Mouse (Mus musculus) limb, embryonic 10.5 days (tissue): Measurements from ENCODE around the gene Zfp184. TPM values are rescaled to one million over a fixed set of nuclear protein-coding genes. Genes with fewer than 3 reads are reported as not detected.

Experiments used
- microRNA counts: library from miRNA; unstranded; fragments of <30 nt; microRNA quantifications from one replicate; lab custom pipeline; 2017
- microRNA-seq: library from miRNA; unstranded; fragments of <30 nt; microRNA quantifications from one replicate; pipeline ENCODE4, GENCODE M21; 2017
- polyA plus RNA-seq: library from polyadenylated mRNA; unstranded; fragments of >200 nt; fragmentation: Nextera tagmentation; extraction: Ambion mirVana; gene quantifications from 2 replicates; pipeline ENCODE4 v1.2.1, GENCODE M21; 2016

The Zfp184 gene
- polyA plus RNA-seq, 1 experiment from 2014 or later, result 27.0 TPM

MicroRNAs encoded within 50 kb of the gene (microRNA counts, 519-probe panel; counts per million panel counts)
- 7,156 counts per million, percentile 96 among the panel's probes with 10 or more counts for microRNA mmu-miR-1983 (lab: Ali Mortazavi, UCI)

Small RNA genes lying within 50 kb of the gene (microRNA-seq; reads per million reads assigned to microRNA genes)
- gene Gm44456 (6.2 reads per million, percentile 11 among the genes with 10 or more reads in this experiment), gene Mir1983 (7,578 reads per million, percentile 93 among the genes with 10 or more reads in this experiment)

Other genes starting within 250 kb of the Zfp184 start
- not detected in 2 replicates for gene Olfr1359, start 247.0 kb upstream of the Zfp184 start, polyA plus RNA-seq
- 1.7 and 2.0 TPM in 2 replicates for gene Hist1h2bl, start 229.0 kb upstream of the Zfp184 start, polyA plus RNA-seq
- gene Hist1h2ai, start 228.7 kb upstream of the Zfp184 start, polyA plus RNA-seq, result 19.5 and 28.4 TPM in 2 replicates
- gene Hist1h3h, start 227.4 kb upstream of the Zfp184 start, polyA plus RNA-seq, result 8.0 and 10.2 TPM in 2 replicates
- 6.8 and 7.9 TPM in 2 replicates for gene Hist1h2bm, start 223.1 kb upstream of the Zfp184 start, polyA plus RNA-seq
- gene Hist1h4j, start 210.0 kb upstream of the Zfp184 start, polyA plus RNA-seq, result 0.92 and 1.6 TPM in 2 replicates
- 4.9 TPM in 1 of 2 replicates, not detected in the other for gene Hist1h4k, start 194.6 kb upstream of the Zfp184 start, polyA plus RNA-seq
- 14.3 and 19.6 TPM in 2 replicates for gene Hist1h2ak, start 191.3 kb upstream of the Zfp184 start, polyA plus RNA-seq
- gene Hist1h2bn, start 191.0 kb upstream of the Zfp184 start, polyA plus RNA-seq, result 1.4 and 3.8 TPM in 2 replicates
- 33.1 and 40.9 TPM in 2 replicates for gene Hist1h1b, start 164.5 kb upstream of the Zfp184 start, polyA plus RNA-seq
- gene Hist1h3i, start 161.7 kb upstream of the Zfp184 start, polyA plus RNA-seq, result 131 and 133 TPM in 2 replicates
- 5.4 and 9.9 TPM in 2 replicates for gene Hist1h2an, start 157.9 kb upstream of the Zfp184 start, polyA plus RNA-seq
- 3.4 and 5.5 TPM in 2 replicates for gene Hist1h2bp, start 157.6 kb upstream of the Zfp184 start, polyA plus RNA-seq
- gene Hist1h2bq, start 134.9 kb upstream of the Zfp184 start, polyA plus RNA-seq, result 17.9 and 22.1 TPM in 2 replicates
- gene Hist1h2ao, start 134.6 kb upstream of the Zfp184 start, polyA plus RNA-seq, result 2.0 and 2.1 TPM in 2 replicates
- not detected in 2 replicates for gene Hist1h4m, start 133.3 kb upstream of the Zfp184 start, polyA plus RNA-seq
- gene Hist1h4n, start 112.9 kb upstream of the Zfp184 start, polyA plus RNA-seq, result 10.5 and 11.5 TPM in 2 replicates
- gene Hist1h2ap, start 111.6 kb upstream of the Zfp184 start, polyA plus RNA-seq, result 6,450 and 6,557 TPM in 2 replicates
- gene Hist1h2br, start 111.4 kb upstream of the Zfp184 start, polyA plus RNA-seq, result 19.4 and 23.0 TPM in 2 replicates
- gene Pom121l2, start 36.1 kb downstream of the Zfp184 start, polyA plus RNA-seq, result 0.14 and 0.28 TPM in 2 replicates
- gene Prss16, start 64.6 kb downstream of the Zfp184 start, polyA plus RNA-seq, result 0.20 TPM in 1 of 2 replicates, not detected in the other
- 7.3 and 8.5 TPM in 2 replicates for gene Hist1h2ah, start 90.5 kb downstream of the Zfp184 start, polyA plus RNA-seq
- 10.3 and 11.8 TPM in 2 replicates for gene Hist1h2bk, start 90.8 kb downstream of the Zfp184 start, polyA plus RNA-seq
- gene Hist1h4i, start 96.3 kb downstream of the Zfp184 start, polyA plus RNA-seq, result 27.4 and 36.3 TPM in 2 replicates
- gene Hist1h2ag, start 97.8 kb downstream of the Zfp184 start, polyA plus RNA-seq, result 59.9 and 81.0 TPM in 2 replicates
- gene Hist1h2bj, start 98.1 kb downstream of the Zfp184 start, polyA plus RNA-seq, result 14.5 and 20.7 TPM in 2 replicates
- not detected in 2 replicates for gene Vmn1r188, start 139.3 kb downstream of the Zfp184 start, polyA plus RNA-seq
- gene Vmn1r189, start 160.7 kb downstream of the Zfp184 start, polyA plus RNA-seq, result not detected in 2 replicates
- not detected in 2 replicates for gene Vmn1r191, start 238.9 kb downstream of the Zfp184 start, polyA plus RNA-seq
- gene Vmn1r192, start 246.0 kb downstream of the Zfp184 start, polyA plus RNA-seq, result not detected in 2 replicates